Mouse (Mus musculus) spleen, adult 18-20 months (tissue): Measurements from ENCODE around the gene Cryab.

ENCODE experiments used
- DNase-seq, 2 experiments: peaks; one replicate each; pipeline ENCODE4 v3.0.0; 2022; ENCODE audit warnings: mixed read lengths in 2 of 2

Gene Cryab

DNA sequence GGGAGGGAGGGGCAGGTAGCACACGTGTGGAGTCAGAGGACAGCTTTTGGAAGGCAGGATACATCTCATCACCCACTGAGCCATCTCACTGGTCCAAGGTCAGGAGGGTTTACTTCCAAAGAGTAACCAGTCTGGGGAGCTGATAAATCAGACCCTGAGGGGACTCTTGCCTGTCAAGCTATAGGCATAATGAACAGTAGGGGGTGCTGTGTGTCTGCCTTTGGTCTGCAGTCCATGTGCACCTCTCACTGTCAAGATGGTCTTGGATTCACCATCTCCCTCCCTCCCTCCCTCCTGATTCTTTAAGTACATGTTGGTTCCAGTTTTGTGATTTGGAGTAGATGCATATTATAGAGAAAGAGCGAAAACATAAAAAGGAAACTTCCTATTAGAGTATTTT lies 49.9 kb downstream of the Cryab start:
- peak in 1 of 2 experiments; percentile 32 for DNase-seq

DNA sequence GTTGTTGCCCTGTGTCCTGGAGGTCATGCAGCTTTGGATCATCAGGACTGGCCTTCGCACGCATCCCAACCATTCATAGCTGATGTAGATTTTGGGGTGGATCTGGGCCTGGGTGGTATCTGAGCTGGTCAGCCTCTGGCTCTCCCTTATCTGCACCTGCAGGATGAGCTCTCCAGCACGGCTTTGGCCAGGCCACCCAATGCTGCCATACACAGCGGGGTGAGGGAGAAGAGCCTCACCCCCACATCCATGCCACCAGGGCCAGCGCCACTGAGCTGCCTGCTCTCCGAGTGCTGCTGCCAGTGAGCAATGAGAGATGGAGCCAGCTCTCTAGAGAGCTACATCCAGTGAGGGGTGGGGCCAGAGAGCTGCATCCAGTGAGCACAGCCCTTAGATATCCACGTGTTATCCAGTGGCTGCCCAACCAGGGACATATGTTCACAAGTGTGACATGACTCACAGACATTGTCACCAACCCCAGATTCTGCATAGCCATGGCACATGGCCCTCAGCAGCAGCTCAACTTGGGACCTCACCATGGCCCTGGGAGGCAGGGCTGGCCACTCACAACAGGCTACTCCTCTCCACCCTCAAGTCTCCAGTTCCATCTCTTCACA lies 52.0 kb downstream of the Cryab start:
- no peak for DNase-seq
